Mouse (Mus musculus) stomach, embryonic 14.5 days (tissue): ENCODE measurements around the gene Akt2. TPM values are rescaled to one million over a fixed set of nuclear protein-coding genes. Genes with fewer than 3 reads are reported as not detected.
"Not testable (repeated sequence)": the region's sequence is repeated elsewhere in the genome, so short reads cannot be mapped to it uniquely, and the experiment has no call there.

Source experiments
- ATAC-seq: fragments of 200-750 bp; cut with Nextera tagmentation; 2 replicates; pipeline ENCODE4 v1.8.0; 2017; ENCODE audit warnings: low read depth, moderate TSS enrichment; ENCODE audit not compliant: insufficient number of reproducible peaks, insufficient read depth, low FRiP score
- H3K27ac ChIP-seq: fragments of 300-500 bp; sonication (generic); 2 replicates; pipeline ENCODE4 v1.5.1; 2014; ENCODE audit warnings: mild to moderate bottlenecking, low read length, moderate library complexity, mixed read lengths
- H3K27me3 ChIP-seq: fragments of 300-500 bp; sonication (generic); 2 replicates; pipeline ENCODE4 v1.6.1; 2014; ENCODE audit warnings: low read length, control low read depth, mixed read lengths; ENCODE audit not compliant: control insufficient read depth, insufficient read depth
- H3K36me3 ChIP-seq: fragments of 300-500 bp; sonication (generic); 2 replicates; pipeline ENCODE4 v1.6.1; 2014; ENCODE audit warnings: mild to moderate bottlenecking, control low read depth, low read length, moderate library complexity, mixed read lengths; ENCODE audit not compliant: control insufficient read depth, insufficient read depth
- H3K4me1 ChIP-seq: fragments of 300-500 bp; sonication (generic); 2 replicates; pipeline ENCODE4 v1.6.1; 2014; ENCODE audit warnings: low read length, control low read depth, mixed read lengths; ENCODE audit not compliant: control insufficient read depth, insufficient read depth
- H3K4me2 ChIP-seq: fragments of 300-500 bp; sonication (generic); replicated peaks from 2 replicates; pipeline ENCODE4 v1.6.1; 2014; ENCODE audit warnings: low read depth, low read length, control low read depth
- H3K4me3 ChIP-seq: fragments of 300-500 bp; sonication (generic); 2 replicates; pipeline ENCODE4 v1.5.1; 2014; ENCODE audit warnings: low read depth, low read length, control low read depth
- H3K9ac ChIP-seq: fragments of 300-500 bp; sonication (generic); replicated peaks from 2 replicates; pipeline ENCODE4 v1.6.1; 2014; ENCODE audit warnings: low read depth, mild to moderate bottlenecking, control low read depth, low read length, moderate library complexity, mixed read lengths
- H3K9me3 ChIP-seq: fragments of 300-500 bp; sonication (generic); 2 replicates; pipeline ENCODE4 v1.6.1; 2016; ENCODE audit warnings: low read depth, low read length, control low read depth; ENCODE audit not compliant: control insufficient read depth
- WGBS: fragments of 180-500 bp; shearing (Covaris S2); extraction: QIAGEN DNeasy Blood & Tissue Kit; methylation state at CpG from one replicate; pipeline ENCODE4 v1.1.7; 2014; 5-methylcytosine and 5-hydroxymethylcytosine counted together
- polyA plus RNA-seq: library from polyadenylated mRNA; unstranded; fragments of >200 nt; fragmentation: Nextera tagmentation; extraction: Ambion mirVana; gene quantifications from 2 replicates; pipeline ENCODE4 v1.2.1, GENCODE M21; 2014

The Akt2 gene
- polyA plus RNA-seq, 1 experiment from 2014 or later, result 91.5 TPM

DNA sequence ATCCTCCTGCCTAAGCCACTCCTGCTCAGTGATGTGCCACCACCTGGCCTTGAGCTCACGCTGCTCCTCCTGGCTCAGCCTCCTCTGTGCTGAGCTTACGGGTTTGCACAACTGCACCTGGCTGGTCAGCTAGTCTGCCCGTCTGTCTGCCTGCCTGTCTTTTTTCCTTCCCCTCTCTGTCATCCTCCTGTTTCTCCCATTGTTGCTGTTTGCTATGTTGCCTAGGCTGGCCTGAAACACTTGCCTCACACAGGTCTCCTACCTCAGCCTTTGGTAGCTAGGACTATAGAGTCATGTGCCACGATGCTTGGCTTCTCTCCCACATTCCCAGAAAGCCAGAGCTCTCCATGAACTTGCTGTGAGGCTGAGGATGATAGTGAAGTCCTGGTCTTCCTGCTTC, 21.6 kb downstream of the Akt2 start:
- Histone ChIP-seq H3K4me3 (no peak overlapping the region), H3K27ac (no peak overlapping the region), H3K9me3 (no peaks in the 10 kb centered on the region), H3K36me3 (peaks cover 40% of the 10 kb centered on the region), H3K4me1 (no peaks in the 10 kb centered on the region), H3K4me2 (no peak overlapping the region), H3K27me3 (no peaks in the 10 kb centered on the region), H3K9ac (no peak overlapping the region)
- ATAC-seq, result no peak
- WGBS, result 82% methylated on average over 4 of the region's 4 CpGs

DNA sequence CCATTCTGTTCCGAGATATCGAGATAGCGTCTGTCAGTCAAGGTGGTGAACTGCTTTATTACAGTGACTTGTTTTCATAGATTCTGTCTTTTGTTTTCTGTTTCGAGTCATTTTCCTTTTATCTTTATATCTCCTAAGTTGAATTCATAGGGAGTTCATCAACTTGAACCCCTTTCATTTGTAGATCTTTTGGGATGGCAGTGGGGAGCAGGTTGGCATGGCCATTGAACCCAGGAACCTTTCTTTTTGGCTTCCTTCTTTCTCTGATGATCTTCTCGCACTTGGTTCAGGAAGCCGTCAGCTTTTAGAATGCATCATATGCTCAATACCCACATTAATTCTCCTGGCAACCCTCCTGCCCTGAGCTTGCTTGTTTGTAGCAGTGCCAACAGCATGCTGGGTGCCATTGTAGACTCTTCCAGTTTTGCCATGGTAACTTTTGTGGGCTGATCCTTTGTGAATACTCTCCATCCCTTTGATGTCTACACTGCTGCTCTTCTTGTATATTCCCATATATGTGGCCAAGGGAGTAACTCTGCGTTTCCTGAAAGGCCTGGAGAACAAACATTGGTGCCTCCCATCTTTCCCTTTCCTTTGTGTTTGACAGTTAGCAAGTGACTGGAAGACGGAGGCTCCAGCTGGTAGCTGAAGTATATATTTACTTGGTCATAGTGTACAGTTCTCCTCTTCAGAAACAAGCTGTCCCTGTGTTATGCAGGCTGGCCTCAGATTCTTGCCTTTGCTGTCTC, 22.6 kb downstream of the Akt2 start:
- Histone ChIP-seq H3K4me3 (no peak overlapping the region), H3K9me3 (no peaks in the 10 kb centered on the region), H3K4me1 (no peaks in the 10 kb centered on the region), H3K27me3 (no peaks in the 10 kb centered on the region), H3K27ac (no peak overlapping the region), H3K4me2 (no peak overlapping the region), H3K9ac (no peak overlapping the region), H3K36me3 (peaks cover 44% of the 10 kb centered on the region)
- 74% methylated on average over 8 of the region's 8 CpGs for WGBS
- no peak for ATAC-seq

DNA sequence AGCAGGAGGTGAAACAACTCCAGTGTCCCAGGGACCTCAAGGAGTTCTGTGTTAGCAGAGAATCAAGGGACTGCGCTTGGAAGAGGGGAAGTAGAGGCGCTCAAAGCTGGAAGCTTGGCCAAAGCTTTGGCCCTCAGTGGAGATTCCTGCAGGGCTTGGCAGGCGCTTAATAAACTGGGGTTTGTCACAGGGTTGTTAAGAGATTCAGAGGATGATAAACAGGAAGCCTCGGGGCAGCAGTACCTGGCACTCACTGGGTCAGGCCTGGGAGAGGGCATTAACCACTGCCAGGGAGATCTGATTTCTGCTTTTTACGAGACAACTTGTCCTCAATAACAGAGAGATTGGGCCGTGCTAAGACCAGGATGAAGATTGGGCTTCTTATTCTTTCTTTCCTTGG, 29.7 kb downstream of the Akt2 start:
- Histone ChIP-seq H3K36me3 (peaks cover 69% of the 10 kb centered on the region), H3K4me2 (no peak overlapping the region), H3K27ac (no peak overlapping the region), H3K27me3 (no peaks in the 10 kb centered on the region), H3K4me3 (no peak overlapping the region), H3K4me1 (no peaks in the 10 kb centered on the region), H3K9me3 (no peaks in the 10 kb centered on the region), H3K9ac (no peak overlapping the region)
- WGBS, result 82% methylated on average over 6 of the region's 6 CpGs
- no peak for ATAC-seq

DNA sequence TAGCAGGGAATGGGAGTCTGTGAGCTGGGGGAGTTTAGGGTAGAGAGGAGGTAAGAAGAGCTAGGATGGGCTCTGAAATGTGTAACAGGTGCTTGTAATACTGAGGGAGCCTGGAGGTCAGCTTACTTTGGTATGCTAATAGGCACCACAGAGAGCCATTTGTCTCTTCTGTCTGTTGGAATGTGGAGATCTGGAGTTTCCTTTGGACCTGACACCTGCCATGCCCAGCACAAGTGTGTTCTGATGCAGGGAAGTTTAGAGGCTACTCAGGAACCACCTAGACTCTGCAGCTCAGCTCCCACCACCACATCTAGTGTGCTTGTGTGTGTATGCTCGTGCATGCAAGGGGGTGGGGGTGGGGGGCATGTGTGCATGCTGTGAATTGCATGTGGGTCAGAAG, 30.9 kb downstream of the Akt2 start:
- Histone ChIP-seq H3K27ac (no peak overlapping the region), H3K36me3 (peaks cover 69% of the 10 kb centered on the region), H3K9me3 (no peaks in the 10 kb centered on the region), H3K9ac (no peak overlapping the region), H3K27me3 (no peaks in the 10 kb centered on the region), H3K4me2 (no peak overlapping the region), H3K4me1 (no peaks in the 10 kb centered on the region), H3K4me3 (no peak overlapping the region)
- 73% methylated on average over 1 of the region's 1 CpGs for WGBS
- ATAC-seq, result no peak

DNA sequence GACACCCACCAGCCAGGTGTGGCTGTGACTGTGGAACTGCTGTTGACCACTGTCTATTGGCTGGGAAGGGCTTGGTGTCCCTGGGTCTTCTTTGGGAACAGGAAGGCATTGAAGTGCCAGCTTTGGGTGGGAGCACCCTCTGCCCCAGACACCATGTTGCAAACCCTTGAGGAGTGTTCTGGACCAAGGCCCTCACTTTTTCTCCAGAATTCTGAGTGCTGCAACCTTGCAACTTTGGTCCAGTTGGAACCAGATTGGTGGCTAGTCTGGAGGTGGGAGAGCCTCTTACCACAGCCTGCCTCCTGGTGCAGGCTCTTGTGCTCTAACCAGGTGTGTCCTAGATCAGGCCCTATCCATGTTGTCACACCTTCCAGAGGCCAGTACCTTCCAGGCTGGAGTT, 33.6 kb downstream of the Akt2 start:
- ATAC-seq, result no peak
- Histone ChIP-seq H3K4me1 (no peaks in the 10 kb centered on the region), H3K9me3 (no peaks in the 10 kb centered on the region), H3K27ac (no peak overlapping the region), H3K9ac (no peak overlapping the region), H3K4me2 (no peak overlapping the region), H3K27me3 (no peaks in the 10 kb centered on the region), H3K4me3 (no peak overlapping the region), H3K36me3 (peaks cover 73% of the 10 kb centered on the region)

DNA sequence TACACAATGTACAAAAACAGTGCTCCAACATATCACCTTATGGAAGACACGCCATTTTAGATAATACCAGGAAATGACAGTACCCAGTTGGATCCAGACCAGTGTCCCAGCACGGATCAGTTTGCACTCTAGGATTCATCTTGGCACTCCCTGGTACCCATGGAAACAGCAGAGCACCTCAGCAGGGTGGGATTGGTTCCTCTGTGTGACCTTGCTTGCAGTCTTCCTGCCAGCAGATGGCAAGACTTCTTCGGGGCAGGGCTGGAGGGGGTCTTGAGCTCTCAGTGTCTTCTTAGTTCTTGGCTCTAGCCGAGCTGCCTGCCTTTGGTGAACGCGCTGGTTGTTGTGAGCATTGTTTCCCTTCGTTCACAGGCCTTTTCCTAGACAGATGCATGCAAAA, 36.4 kb downstream of the Akt2 start:
- H3K4me3 ChIP-seq, result no peak overlapping the region
- H3K4me2 ChIP-seq, result no peak overlapping the region
- no peak overlapping the region for H3K9ac ChIP-seq
- peaks cover 71% of the 10 kb centered on the region for H3K36me3 ChIP-seq
- no peak overlapping the region for H3K27ac ChIP-seq
- ATAC-seq, result no peak
- no peaks in the 10 kb centered on the region for H3K9me3 ChIP-seq
- H3K4me1 ChIP-seq, result no peaks in the 10 kb centered on the region
- no peaks in the 10 kb centered on the region for H3K27me3 ChIP-seq
- WGBS, result 92% methylated on average over 7 of the region's 7 CpGs

DNA sequence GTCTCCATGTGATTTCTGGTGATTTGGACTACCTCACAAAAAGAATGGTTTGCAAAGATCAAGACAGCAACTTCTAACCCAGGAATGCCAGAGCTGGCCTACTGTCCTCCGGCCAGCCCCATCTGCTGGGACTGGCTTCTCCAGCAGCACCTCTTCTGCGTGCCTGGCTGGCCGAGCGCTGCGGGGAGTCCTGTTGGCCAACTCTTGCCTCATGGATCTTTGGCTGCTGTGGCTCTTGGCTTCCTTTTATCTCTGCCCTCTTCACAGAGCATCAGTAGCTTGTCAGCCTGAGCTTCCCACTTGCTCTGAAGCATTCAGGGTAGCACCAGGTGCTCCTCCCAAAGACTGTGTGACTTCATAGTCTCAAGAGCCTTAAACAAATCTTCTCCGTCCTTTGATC, 36.8 kb downstream of the Akt2 start:
- H3K9me3 ChIP-seq, result no peaks in the 10 kb centered on the region
- H3K27me3 ChIP-seq, result no peaks in the 10 kb centered on the region
- ATAC-seq, result no peak
- 94% methylated on average over 6 of the region's 6 CpGs for WGBS
- peaks cover 72% of the 10 kb centered on the region for H3K36me3 ChIP-seq
- no peak overlapping the region for H3K4me2 ChIP-seq
- H3K4me3 ChIP-seq, result no peak overlapping the region
- H3K9ac ChIP-seq, result no peak overlapping the region
- no peak overlapping the region for H3K27ac ChIP-seq
- no peaks in the 10 kb centered on the region for H3K4me1 ChIP-seq

DNA sequence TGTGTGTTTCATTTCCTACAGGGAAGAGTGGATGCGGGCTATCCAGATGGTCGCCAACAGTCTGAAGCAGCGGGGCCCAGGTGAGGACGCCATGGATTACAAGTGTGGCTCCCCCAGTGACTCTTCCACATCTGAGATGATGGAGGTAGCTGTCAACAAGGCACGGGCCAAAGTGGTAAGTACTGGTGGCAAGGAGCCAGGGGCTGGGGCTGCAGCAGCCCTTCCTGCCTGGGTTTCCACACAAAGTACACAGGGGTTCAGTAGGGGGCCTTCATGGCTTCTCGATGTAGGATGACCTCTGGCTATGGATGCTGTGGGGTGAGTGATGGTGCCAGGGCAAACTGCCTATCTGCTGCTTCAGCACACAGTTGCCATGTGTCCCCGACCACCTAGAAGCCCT, 37.5 kb downstream of the Akt2 start:
- peaks cover 75% of the 10 kb centered on the region for H3K36me3 ChIP-seq
- not testable (repeated sequence) for H3K4me2 ChIP-seq, ATAC-seq, H3K27ac ChIP-seq, H3K9me3 ChIP-seq, H3K9ac ChIP-seq, H3K27me3 ChIP-seq, H3K4me3 ChIP-seq, H3K4me1 ChIP-seq
- WGBS, result 93% methylated on average over 7 of the region's 7 CpGs

DNA sequence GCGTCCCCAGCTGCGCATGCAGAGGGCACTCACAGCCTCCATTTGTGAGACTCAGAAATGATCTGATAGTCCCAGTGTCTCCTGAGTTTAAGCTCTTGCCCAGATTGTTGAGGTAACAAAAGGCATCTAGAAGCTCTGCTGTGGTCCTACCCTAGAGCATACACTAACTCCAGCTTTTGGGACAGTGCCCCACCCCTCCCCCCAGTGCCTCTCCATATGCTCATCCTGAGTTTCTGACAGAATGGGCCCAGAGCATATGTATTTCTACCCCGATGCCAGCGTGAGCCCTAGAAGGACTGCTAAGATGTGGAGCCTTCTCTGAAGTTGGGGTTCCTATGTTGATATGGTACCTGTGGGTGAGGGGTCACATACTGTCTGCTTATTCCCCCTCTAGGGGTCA, 40.1 kb downstream of the Akt2 start:
- no peaks in the 10 kb centered on the region for H3K9me3 ChIP-seq
- 92% methylated on average over 4 of the region's 4 CpGs for WGBS
- no peak overlapping the region for H3K27ac ChIP-seq
- no peak for ATAC-seq
- H3K4me2 ChIP-seq, result no peak overlapping the region
- no peaks in the 10 kb centered on the region for H3K4me1 ChIP-seq
- no peaks in the 10 kb centered on the region for H3K27me3 ChIP-seq
- peaks cover 74% of the 10 kb centered on the region for H3K36me3 ChIP-seq
- no peak overlapping the region for H3K4me3 ChIP-seq
- no peak overlapping the region for H3K9ac ChIP-seq
